Mouse (Mus musculus) testis, adult 10 weeks (tissue): ENCODE data around the gene Stkld1. TPM values are rescaled to one million over a fixed set of nuclear protein-coding genes. Genes with fewer than 3 reads are reported as not detected.

Experiments
- polyA plus RNA-seq: library from polyadenylated mRNA; stranded (reverse); fragments of 350-450 nt; fragmentation: Illumina TruSeq; extraction: RNeasy Lipid Tissue Mini Kit (QIAGEN cat#74804); gene quantifications from one replicate; pipeline ENCODE4 v1.2.3, GENCODE M21; 2014; ENCODE audit warnings: low read depth, low replicate concordance

Gene Stkld1
- polyA plus RNA-seq = 114 TPM

DNA sequence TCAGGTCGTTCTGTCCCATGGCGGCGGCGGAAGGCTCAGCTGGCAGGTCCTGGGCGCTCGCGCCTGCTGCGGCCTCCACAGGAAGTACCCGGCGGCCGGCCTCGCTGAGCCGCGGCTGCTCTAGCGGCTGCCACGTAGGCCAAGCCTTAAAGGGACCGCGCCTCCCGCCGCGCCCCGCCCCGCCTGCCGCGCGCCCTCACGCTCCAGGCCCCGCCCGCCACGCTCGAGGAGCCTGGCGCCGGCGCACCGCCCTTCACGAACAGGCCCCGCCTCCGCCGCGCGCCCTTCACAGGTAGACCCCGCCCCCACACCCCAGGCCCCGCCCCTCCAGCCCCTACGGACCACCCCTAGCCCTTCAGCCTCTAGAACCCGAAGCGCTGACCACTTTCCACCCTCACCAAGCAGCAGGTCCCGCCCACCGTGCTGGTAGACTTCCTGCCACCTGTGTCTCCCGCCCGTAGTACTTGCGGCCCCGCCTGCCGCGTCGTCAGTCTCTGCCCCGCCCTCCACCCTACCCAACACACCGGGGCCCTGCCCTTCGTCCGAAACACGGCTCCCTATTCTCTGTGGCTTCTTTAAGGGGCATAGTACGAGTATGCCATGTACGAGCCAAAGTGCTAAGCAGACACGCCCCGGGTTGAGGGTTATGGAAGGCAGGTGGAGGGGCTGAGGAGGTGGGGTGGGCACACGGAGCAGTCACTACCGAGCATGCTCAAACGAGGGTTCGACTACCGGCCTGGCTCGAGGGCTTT, at the start of gene Stkld1, which contains the start of gene Surf4:
Gene Stkld1, plus strand, starts transcription at position 744 of the 752 bp plus-strand sequence.
Gene Surf4, minus strand, starts transcription at position 625 of the 752 bp plus-strand sequence.

DNA sequence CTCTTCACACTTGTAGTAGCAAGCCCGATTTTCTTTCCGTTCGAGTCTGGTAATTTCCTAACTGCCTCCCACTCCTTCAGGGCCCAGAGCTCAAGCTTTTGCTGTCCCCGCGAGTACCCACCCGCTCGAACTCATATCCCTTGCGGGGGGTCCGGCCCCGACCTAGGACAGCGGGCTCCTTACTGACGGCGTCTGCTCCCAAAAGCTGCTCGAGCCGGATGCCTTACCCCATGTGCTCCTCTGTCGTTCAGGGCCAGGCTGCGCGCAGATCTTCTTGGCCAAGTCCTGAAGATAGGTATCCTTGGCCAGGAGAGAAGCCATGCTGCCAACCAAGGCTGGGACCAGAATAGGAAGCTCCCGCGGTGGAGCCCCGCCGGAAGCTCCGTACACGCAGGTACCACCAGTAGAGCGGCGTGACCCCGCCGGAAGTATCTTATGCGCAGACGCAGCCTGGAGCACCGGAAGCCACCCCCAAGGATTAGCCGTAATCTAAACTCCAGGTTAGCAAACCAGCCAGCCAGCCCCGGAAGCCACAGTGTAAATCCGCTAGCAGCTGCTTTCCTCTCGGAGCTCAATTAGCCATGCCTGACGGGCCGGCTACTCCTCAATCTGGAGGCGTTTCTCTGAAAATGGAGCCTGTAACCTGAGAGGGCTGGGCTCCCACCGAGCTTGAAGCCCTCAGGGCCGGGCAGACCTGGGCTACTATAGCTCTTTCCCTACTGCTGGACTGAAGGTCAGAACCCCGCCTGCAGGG, 31.2 kb upstream of the Stkld1 start, which contains the start of gene Surf6:
Gene Surf6, minus strand, starts transcription at position 413 of the 754 bp plus-strand sequence.

DNA sequence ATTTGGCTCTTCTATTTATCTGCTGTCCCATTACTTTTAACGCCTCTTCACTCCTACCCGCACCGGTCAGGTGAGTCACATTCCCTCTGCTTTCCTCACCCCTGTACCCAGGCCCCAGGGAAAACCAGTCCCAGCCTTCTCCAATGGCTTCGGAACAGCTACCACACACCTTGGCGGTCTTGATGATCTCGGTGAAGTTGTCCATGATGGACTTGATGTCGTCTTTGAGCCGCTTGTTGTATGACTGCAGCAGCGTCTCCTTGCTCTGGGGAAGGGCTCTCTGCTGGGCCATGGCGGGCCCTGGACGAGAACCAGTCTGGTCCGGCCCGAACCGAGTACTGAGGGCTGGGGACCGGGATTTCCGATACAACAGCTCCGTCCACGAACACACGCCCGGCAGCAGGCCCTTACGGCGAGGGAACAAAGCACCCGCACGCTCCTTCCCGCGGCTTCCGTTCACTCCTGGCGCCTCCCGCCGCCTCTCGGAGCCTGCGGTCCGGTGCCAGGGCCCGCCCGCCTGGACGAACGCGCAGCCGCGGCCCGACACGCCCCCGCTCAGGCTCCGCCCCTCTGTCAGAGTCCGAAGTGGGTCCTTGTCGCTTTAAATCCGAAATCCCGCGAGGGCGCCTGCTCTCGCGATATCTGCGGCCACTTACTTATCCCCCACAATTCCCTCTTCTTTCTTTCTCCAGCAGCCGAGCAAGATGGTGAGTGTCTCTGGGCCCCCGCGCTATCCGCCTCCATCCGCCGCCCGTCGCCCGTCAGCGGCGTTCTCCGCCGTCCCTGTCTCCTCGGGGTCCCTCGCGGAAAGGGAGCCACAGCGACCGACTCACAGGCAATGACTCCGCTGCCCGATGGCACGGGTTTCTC, 23.5 kb upstream of the Stkld1 start, which contains the start of the genes Med22 and Rpl7a:
Gene Med22, minus strand, starts transcription at position 554 of the 870 bp plus-strand sequence.
Gene Rpl7a, plus strand, starts transcription at position 641 of the 870 bp plus-strand sequence.

DNA sequence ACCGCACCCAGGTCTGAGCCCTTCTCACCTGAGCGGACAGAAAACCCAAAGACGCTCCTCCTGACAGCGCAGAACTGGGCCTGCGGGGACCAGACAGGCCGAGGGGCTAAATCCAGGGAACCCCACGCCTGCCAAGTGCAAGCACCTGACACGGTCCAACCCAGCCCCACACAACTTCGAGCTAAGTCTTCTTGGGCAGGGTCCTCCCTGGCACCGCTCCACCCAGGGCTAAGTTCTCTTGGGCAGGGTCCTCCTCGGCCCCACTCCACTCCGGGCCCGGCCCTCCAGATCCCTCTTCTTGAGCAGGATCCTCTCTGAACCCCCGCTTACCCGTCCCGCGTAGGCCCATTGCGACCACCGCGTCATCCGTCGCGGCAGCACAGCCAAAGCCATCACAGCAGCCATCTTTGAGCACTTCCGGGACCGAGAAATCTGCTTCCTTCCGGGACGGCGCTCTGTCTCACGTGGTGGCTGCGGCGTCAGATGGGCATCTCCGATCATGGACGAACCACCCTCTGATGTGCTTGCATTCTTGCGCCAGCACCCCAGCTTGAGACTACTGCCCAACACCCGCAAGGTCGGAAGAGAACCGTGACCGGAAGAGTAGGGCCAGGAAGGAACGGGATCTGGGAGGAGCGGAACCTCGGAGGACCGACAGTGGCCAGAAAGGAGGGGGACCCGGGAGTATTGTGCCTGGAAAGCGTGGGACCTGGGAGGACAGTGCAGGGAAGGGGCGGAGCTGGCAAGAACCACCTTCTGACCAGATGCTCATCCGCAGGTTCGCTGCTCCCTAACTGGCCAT, 17.7 kb upstream of the Stkld1 start, which contains the start of the genes Surf2 and Surf1:
Gene Surf2, plus strand, starts transcription at position 441 of the 802 bp plus-strand sequence.
Gene Surf1, minus strand, starts transcription at position 604 of the 802 bp plus-strand sequence.

DNA sequence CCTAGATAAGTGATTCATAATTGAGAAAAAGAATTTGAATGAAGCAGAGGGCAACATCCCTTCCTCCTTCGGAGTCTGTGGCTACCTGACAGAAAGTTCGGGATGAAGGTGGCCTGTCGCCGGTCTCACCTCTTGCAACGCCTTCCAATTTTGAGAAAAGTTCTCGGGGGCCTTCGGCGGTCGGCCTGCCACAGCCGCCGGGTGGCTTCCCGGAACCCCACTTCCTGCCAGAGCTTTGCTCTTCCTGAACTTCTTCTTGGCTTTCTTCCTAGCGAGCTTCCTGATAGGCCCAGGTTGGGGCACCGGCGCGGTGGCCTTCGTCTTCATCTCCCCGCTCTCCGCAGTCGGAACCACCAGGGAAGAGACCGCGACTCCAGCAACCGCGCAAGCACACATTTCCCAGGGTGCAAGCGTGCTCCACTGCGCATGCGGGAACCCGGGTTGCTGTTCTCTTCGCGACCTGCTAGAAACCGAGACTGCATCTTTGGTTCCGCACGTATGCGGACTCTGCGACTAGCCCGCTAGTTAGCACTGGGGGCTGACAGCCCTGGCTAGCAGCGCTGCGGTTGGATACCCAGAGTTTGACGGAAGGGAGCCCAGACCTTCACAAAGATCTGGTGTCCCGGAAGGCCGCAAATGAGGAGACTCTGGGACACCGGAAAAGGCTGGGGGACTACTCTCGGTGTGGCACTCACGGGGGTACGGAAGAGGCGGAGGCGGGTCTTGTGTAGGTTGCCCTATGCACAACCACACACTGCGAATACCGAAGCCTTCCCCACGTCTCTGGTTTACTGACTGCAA, 30.3 kb downstream of the Stkld1 start, which contains the start of gene Rexo4:
Gene Rexo4, minus strand, starts transcription at position 464 of the 801 bp plus-strand sequence.

DNA sequence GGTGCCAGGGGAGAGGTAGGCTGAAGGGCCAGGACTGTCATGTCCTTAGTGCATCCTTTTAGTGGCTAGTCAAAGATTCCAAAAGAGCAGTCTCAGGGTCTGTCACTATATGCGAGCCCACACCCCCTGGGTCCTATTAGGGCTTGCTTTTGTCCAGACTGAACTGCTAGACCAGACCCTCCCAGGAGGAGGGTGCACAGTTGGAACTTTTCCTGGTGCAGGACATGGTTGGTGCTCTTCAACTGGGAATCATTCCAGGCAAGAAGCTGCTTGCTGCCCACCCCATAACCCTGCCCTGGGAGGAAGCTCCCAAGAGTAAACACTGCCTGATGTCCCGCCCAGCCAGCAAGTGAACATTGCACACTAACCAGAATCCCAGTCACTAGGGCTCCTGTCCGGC, 39.3 kb downstream of the Stkld1 start, which contains the start of gene Adamts13:
Gene Adamts13, plus strand, starts transcription at position 301 of the 400 bp plus-strand sequence.

Other genes with a start within 250 kb of the Stkld1 start
- 0.94 TPM for gene Abo, start 69.1 kb upstream of the Stkld1 start, polyA plus RNA-seq
- gene Surf6, start 31.2 kb upstream of the Stkld1 start, polyA plus RNA-seq = 5.9 TPM
- 5.3 TPM for gene Med22, start 23.4 kb upstream of the Stkld1 start, polyA plus RNA-seq
- gene Rpl7a, start 23.3 kb upstream of the Stkld1 start, polyA plus RNA-seq = 24.2 TPM
- 4.6 TPM for gene Surf2, start 17.7 kb upstream of the Stkld1 start, polyA plus RNA-seq
- 13.2 TPM for gene Surf1, start 17.5 kb upstream of the Stkld1 start, polyA plus RNA-seq
- 59.1 TPM for gene Surf4, start 119 bp upstream of the Stkld1 start, polyA plus RNA-seq
- 27.9 TPM for gene Rexo4, start 30.3 kb downstream of the Stkld1 start, polyA plus RNA-seq
- gene Adamts13, start 39.4 kb downstream of the Stkld1 start, polyA plus RNA-seq = not detected
- 5.6 TPM for gene Cacfd1, start 75.9 kb downstream of the Stkld1 start, polyA plus RNA-seq
- not detected for gene Slc2a6, start 94.0 kb downstream of the Stkld1 start, polyA plus RNA-seq
- not detected for gene Mymk, start 138.1 kb downstream of the Stkld1 start, polyA plus RNA-seq
- not detected for gene Adamtsl2, start 145.3 kb downstream of the Stkld1 start, polyA plus RNA-seq
- gene Fam163b, start 208.4 kb downstream of the Stkld1 start, polyA plus RNA-seq = not detected
- gene Dbh, start 231.2 kb downstream of the Stkld1 start, polyA plus RNA-seq = not detected